Mouse (Mus musculus): ENCODE results near the gene Lap3. TPM values are rescaled to one million over a fixed set of nuclear protein-coding genes. Genes with fewer than 3 reads are reported as not detected.

Gene Lap3
- polyA plus RNA-seq, 1 experiment from 2014 or later, result 108 TPM

DNA sequence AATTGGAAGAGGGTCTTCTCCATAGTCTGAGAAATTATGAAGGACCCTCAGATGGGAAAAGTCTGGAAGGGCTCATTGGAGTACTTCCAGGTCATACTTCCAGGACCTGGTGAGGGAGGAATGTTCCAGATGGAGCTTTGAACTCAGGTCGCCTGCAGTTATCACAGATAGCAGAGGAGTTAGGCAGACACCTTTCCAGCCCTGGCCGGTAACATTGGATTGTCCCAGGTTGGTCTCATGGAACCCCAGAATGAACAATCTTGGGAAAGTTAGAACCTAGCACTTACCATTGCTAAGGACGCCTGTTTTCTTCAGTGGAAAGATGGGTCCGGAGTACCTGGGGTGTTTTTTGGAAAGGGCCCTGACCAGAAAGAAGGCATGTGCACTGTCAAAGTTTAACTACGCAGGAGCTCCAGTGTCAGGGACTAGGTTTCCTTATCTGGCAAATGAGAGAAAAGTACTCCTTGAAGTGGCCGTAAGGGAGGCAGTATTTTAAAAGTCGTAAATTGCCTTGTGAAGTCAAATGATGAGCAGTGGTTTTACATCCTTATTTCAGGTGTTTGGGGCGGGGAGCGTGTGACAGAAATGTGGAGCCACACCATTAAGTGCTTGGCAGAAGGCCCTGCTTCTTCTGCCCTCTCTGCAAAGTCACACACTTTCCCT lies 1.1 kb downstream of the Lap3 start:
- peak overlapping the region; percentile 83; the same call in 1 of the 2 replicates for H3K27ac ChIP-seq (ENCODE audit: low read depth, low read length)
- no peak for TF ChIP-seq CTCF (IDR thresholded peaks at IDR 0.05; ENCODE audit: low read depth)
- ATAC-seq, result no peak

DNA sequence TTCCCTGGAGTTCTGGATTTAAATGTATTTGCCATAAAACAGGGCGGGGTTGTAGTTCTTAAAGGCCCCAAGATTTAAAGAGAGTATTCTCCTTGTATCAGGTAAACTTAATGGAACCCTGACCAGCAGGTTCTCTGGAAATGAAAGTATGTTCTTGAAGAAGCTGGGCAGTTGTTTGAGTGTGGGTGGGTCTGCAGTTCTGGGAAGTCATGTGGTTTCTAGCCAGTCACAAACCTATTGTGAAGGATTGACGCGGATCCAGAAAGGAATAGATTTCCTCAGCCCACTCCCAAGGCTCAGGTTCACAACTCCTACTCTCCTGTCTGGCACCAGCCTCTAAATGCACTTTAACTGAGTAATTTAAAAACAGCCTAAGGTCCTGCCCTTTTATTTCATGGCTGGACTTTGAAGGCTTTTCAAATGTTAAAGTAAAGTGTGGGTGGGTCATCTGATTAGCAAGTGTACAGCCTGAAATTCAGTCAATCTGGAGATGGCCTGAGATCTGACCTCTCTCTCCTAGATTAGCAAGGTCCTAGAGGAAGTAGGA lies 2.3 kb downstream of the Lap3 start:
- peaks cover 33% of the 10 kb centered on the region for H3K36me3 ChIP-seq (ENCODE audit: control insufficient read depth, insufficient read depth)
- peak overlapping the region; percentile 51 for H3K27ac ChIP-seq (ENCODE audit: low read depth, low read length)
- WGBS, result 56% methylated on average over 3 of the region's 3 CpGs
- H3K4me2 ChIP-seq (replicated peaks; ENCODE audit: low read depth), result peak overlapping the region; percentile 83
- H3K4me1 ChIP-seq (replicated peaks; ENCODE audit: control insufficient read depth, insufficient read depth, low read length), result peaks cover 6% of the 10 kb centered on the region; the same call in 1 of the 2 replicates
- no peak for TF ChIP-seq CTCF (IDR thresholded peaks at IDR 0.05; ENCODE audit: low read depth)
- H3K9ac ChIP-seq (ENCODE audit: low read depth, low read length), result no peak overlapping the region
- 0 out of 2 replicates have a peak overlapping the region, but pooled peaks have one; percentile 69 for H3K4me3 ChIP-seq (ENCODE audit: low read depth, low read length)
- no peak for ATAC-seq
- H3K9me3 ChIP-seq (ENCODE audit: control insufficient read depth), result no peaks in the 10 kb centered on the region
- no peaks in the 10 kb centered on the region for H3K27me3 ChIP-seq (replicated peaks; ENCODE audit: control insufficient read depth, insufficient read depth, low read length)

More for the DNA sequence above, 1.1 kb downstream of the Lap3 start:
- Histone ChIP-seq H3K4me2 (replicated peaks; ENCODE audit: low read depth) (peak overlapping the region; percentile 83), H3K36me3 (ENCODE audit: control insufficient read depth, insufficient read depth) (peaks cover 24% of the 10 kb centered on the region), H3K4me3 (ENCODE audit: low read depth, low read length) (peak overlapping the region; percentile 69), H3K4me1 (replicated peaks; ENCODE audit: control insufficient read depth, insufficient read depth, low read length) (peaks cover 6% of the 10 kb centered on the region; the same call in 1 of the 2 replicates), H3K27me3 (replicated peaks; ENCODE audit: control insufficient read depth, insufficient read depth, low read length) (no peaks in the 10 kb centered on the region), H3K9ac (ENCODE audit: low read depth, low read length) (peak overlapping the region; percentile 57), H3K9me3 (ENCODE audit: control insufficient read depth) (no peaks in the 10 kb centered on the region)
- WGBS, result 30% methylated on average over 9 of the region's 9 CpGs

DNA sequence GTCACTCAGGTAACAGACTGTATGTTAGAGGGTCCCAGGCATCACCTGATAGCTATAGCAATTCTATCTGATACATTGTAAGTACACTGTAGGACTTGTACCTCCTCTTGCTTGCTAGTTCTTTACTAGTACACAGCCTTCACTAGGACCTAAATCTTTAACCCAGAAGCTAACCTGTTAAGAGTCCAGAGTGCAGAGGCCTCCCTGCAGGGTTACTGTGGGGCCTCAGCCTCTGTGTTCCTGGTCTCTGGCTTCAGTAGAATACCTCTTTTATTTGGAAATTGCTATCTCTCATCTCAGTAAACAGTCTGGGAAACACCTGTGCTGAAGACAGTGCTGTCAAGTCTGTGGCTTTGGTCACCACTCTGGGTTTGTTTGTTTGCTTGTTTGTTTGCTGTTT lies 2.9 kb downstream of the Lap3 start:
- Histone ChIP-seq H3K4me1 (replicated peaks; ENCODE audit: control insufficient read depth, insufficient read depth, low read length) (peaks cover 6% of the 10 kb centered on the region; the same call in 1 of the 2 replicates), H3K4me3 (ENCODE audit: low read depth, low read length) (no peak overlapping the region), H3K9ac (ENCODE audit: low read depth, low read length) (no peak overlapping the region), H3K36me3 (ENCODE audit: control insufficient read depth, insufficient read depth) (peaks cover 37% of the 10 kb centered on the region), H3K27me3 (replicated peaks; ENCODE audit: control insufficient read depth, insufficient read depth, low read length) (no peaks in the 10 kb centered on the region), H3K27ac (ENCODE audit: low read depth, low read length) (peak overlapping the region; percentile 51), H3K4me2 (replicated peaks; ENCODE audit: low read depth) (peak overlapping the region; percentile 83), H3K9me3 (ENCODE audit: control insufficient read depth) (no peaks in the 10 kb centered on the region)
- peak; percentile 29; the same call in 1 of the 2 replicates for ATAC-seq
- no peak for TF ChIP-seq CTCF (IDR thresholded peaks at IDR 0.05; ENCODE audit: low read depth)

DNA sequence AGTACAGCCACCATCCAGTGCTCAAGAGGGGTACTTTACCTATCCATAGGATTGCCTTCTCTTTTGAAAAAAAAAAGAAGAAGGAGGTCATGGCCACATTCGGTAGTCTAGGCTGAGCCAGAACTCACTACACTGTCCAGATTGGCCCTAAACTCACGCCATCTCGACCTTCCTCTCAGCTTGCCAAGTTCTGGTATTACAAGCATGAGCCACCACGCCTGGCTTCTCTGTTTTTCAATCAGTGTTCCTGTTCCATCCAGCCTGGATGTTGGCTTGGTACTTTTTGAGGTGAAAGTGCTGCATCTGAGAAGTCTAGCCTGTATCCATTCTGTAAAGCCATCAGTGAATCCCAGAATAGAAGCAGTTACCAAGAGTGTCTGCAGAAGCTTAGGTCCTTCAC lies 3.3 kb downstream of the Lap3 start:
- peaks cover 40% of the 10 kb centered on the region for H3K36me3 ChIP-seq (ENCODE audit: control insufficient read depth, insufficient read depth)
- H3K9me3 ChIP-seq (ENCODE audit: control insufficient read depth), result no peaks in the 10 kb centered on the region
- no peaks in the 10 kb centered on the region for H3K27me3 ChIP-seq (replicated peaks; ENCODE audit: control insufficient read depth, insufficient read depth, low read length)
- 85% methylated on average over 4 of the region's 4 CpGs for WGBS
- no peak for ATAC-seq
- H3K9ac ChIP-seq (ENCODE audit: low read depth, low read length), result no peak overlapping the region
- no peak overlapping the region for H3K4me3 ChIP-seq (ENCODE audit: low read depth, low read length)
- H3K4me1 ChIP-seq (replicated peaks; ENCODE audit: control insufficient read depth, insufficient read depth, low read length), result peaks cover 6% of the 10 kb centered on the region; the same call in 1 of the 2 replicates
- H3K27ac ChIP-seq (ENCODE audit: low read depth, low read length), result peak overlapping the region; percentile 51
- H3K4me2 ChIP-seq (replicated peaks; ENCODE audit: low read depth), result peak overlapping the region; percentile 83; the same call in 1 of the 2 replicates
- TF ChIP-seq CTCF (IDR thresholded peaks at IDR 0.05; ENCODE audit: low read depth), result no peak

DNA sequence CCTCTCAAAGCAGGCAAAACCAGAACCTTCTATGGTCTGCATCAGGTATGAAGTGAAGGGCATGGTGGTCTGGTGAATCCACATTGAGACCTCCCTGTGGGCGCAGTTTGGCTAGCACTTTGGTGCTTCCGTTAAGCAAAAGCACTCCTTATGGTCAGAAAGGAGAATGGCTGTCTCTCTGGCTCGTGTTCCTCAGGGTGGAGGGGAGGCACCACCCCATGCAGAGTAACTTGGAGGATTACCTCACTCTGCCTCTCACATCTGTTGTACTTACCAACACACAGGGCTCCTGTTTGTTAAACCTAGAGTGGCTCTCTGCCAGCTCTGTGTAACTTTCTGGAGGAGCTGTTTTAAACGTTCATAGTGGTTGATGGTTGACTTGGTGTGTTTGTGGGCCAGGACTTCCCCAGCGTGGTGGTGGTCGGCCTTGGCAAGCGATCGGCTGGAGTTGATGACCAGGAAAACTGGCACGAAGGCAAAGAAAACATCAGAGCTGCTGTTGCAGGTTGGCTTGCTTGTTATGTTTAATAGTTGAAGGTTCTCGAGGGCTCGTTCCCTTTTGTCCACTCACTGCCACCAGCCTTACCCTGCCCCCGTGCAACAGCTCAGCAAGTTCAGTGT lies 3.9 kb downstream of the Lap3 start:
- Histone ChIP-seq H3K36me3 (ENCODE audit: control insufficient read depth, insufficient read depth) (peaks cover 44% of the 10 kb centered on the region), H3K27ac (ENCODE audit: low read depth, low read length) (peak overlapping the region; percentile 51)
- WGBS, result 86% methylated on average over 12 of the region's 12 CpGs

DNA sequence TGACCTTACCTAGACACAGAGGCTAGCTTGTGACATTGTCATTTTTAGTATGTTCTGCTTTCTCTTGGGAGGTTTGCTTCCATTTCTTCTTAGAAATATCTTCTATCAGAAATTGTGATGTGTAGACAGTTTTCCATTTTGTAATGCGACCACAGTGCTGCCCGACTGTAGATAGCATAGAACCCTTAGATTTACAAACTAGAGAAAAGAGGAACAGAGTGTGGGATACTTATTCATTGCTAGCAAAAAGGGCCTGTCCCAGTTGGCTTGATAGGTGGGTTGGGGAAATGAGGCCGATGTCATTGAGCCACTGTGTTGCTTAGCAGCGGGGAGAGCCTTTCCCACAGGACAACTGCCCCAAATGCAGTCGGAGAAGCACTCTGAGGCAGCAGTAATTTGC lies 4.4 kb downstream of the Lap3 start:
- no peak for TF ChIP-seq CTCF (IDR thresholded peaks at IDR 0.05; ENCODE audit: low read depth)
- H3K4me1 ChIP-seq (replicated peaks; ENCODE audit: control insufficient read depth, insufficient read depth, low read length), result peaks cover 5% of the 10 kb centered on the region; the same call in 1 of the 2 replicates

More for the DNA sequence above, 3.9 kb downstream of the Lap3 start:
- H3K27me3 ChIP-seq (replicated peaks; ENCODE audit: control insufficient read depth, insufficient read depth, low read length), result no peaks in the 10 kb centered on the region
- no peak overlapping the region for H3K4me3 ChIP-seq (ENCODE audit: low read depth, low read length)
- H3K9ac ChIP-seq (ENCODE audit: low read depth, low read length), result no peak overlapping the region
- ATAC-seq, result no peak
- H3K4me1 ChIP-seq (replicated peaks; ENCODE audit: control insufficient read depth, insufficient read depth, low read length), result peaks cover 6% of the 10 kb centered on the region; the same call in 1 of the 2 replicates
- no peak for TF ChIP-seq CTCF (IDR thresholded peaks at IDR 0.05; ENCODE audit: low read depth)
- H3K9me3 ChIP-seq (ENCODE audit: control insufficient read depth), result no peaks in the 10 kb centered on the region
- no peak overlapping the region for H3K4me2 ChIP-seq (replicated peaks; ENCODE audit: low read depth)

More for the DNA sequence above, 4.4 kb downstream of the Lap3 start:
- H3K9me3 ChIP-seq (ENCODE audit: control insufficient read depth), result no peaks in the 10 kb centered on the region
- no peak for ATAC-seq
- H3K9ac ChIP-seq (ENCODE audit: low read depth, low read length), result no peak overlapping the region
- no peak overlapping the region for H3K4me2 ChIP-seq (replicated peaks; ENCODE audit: low read depth)
- H3K27ac ChIP-seq (ENCODE audit: low read depth, low read length), result no peak overlapping the region
- no peak overlapping the region for H3K4me3 ChIP-seq (ENCODE audit: low read depth, low read length)
- peaks cover 49% of the 10 kb centered on the region for H3K36me3 ChIP-seq (ENCODE audit: control insufficient read depth, insufficient read depth)
- 89% methylated on average over 5 of the region's 5 CpGs for WGBS
- H3K27me3 ChIP-seq (replicated peaks; ENCODE audit: control insufficient read depth, insufficient read depth, low read length), result no peaks in the 10 kb centered on the region

Data from intestine, postnatal 0 days (tissue).